Mouse (Mus musculus): Measurements from ENCODE around the gene Fam240a. TPM values are rescaled to one million over a fixed set of nuclear protein-coding genes. Genes with fewer than 3 reads are reported as not detected.
A peak's percentile ranks its signal among the peaks of the same experiment; 100 is the strongest.

Gene Fam240a
- polyA plus RNA-seq, 1 experiment from 2014 or later = not detected

- no peak overlapping the region for H3K4me3 ChIP-seq (ENCODE audit: low read depth, low read length)
- H3K4me1 ChIP-seq (replicated peaks; ENCODE audit: control insufficient read depth, insufficient read depth, low read length) = no peaks in the 10 kb centered on the region
- no peak overlapping the region for H3K27ac ChIP-seq (ENCODE audit: low read depth)
- no peaks in the 10 kb centered on the region for H3K9me3 ChIP-seq (ENCODE audit: control insufficient read depth, low read length)
- no peak overlapping the region for H3K4me2 ChIP-seq (ENCODE audit: low read length)
- DNase-seq (ENCODE audit: low spot score) = no peak
- no peak for ATAC-seq (replicated peaks; ENCODE audit: low FRiP score, low TSS enrichment, low read depth)
- H3K9ac ChIP-seq (ENCODE audit: low read length) = no peak overlapping the region
- H3K36me3 ChIP-seq (ENCODE audit: control insufficient read depth, insufficient read depth, low read length) = no peaks in the 10 kb centered on the region
- no peaks in the 10 kb centered on the region for H3K27me3 ChIP-seq (replicated peaks; ENCODE audit: control insufficient read depth, insufficient read depth, low read length)
- 68% methylated on average over 10 of the region's 10 CpGs for WGBS
Measured at GRCm38 (mm10) chr9:110893429-110893828, 23.2 kb downstream of the Fam240a start.

GRCm38 (mm10) chr9:110892552-110892951, 24.1 kb downstream of the Fam240a start:
- ATAC-seq (replicated peaks; ENCODE audit: low FRiP score, low TSS enrichment, low read depth) = no peak
- no peak for DNase-seq (ENCODE audit: low spot score)
- Histone ChIP-seq H3K4me3 (ENCODE audit: low read depth, low read length) (no peak overlapping the region), H3K36me3 (ENCODE audit: control insufficient read depth, insufficient read depth, low read length) (no peaks in the 10 kb centered on the region), H3K27ac (ENCODE audit: low read depth) (no peak overlapping the region), H3K4me1 (replicated peaks; ENCODE audit: control insufficient read depth, insufficient read depth, low read length) (no peaks in the 10 kb centered on the region), H3K9ac (ENCODE audit: low read length) (no peak overlapping the region), H3K9me3 (ENCODE audit: control insufficient read depth, low read length) (no peaks in the 10 kb centered on the region), H3K4me2 (ENCODE audit: low read length) (no peak overlapping the region), H3K27me3 (replicated peaks; ENCODE audit: control insufficient read depth, insufficient read depth, low read length) (no peaks in the 10 kb centered on the region)
- WGBS = 93% methylated on average over 3 of the region's 3 CpGs

DNA sequence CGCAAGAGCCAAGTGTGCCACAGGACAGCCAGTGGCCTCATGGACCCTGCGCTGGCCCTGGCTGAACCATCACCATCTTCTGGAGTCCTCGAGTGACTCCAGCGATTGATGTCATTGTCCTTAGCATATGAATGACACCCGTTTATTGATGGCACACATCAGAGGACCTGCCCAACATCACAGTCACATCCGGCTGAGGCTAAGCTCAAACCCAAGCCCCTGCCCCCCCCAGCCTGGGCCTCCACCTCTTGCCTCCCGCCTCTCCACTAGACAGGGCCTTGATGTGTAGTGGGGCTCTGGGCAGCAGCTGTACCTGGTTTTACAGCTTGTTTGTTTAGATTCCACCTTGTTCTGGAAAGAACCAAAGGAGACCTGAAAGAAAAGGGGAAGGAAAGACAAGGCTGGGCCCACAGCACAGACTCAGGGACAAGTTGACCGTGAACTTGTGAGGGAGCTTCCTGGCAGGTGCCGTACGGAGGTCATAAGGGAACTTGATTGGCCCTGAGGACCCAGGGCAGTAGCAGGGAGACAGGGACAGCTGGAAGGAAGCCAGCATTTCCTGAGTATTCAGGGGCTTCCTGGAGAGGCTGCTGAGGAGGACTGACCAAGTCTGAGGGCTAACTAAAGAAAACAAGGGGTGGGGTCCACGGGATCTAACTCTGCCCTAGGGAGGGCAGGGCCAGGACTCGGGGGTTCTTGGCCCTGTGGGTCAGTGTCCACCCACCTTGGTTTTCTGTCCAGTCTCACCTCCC, 25.4 kb downstream of the Fam240a start:
- WGBS = 71% methylated on average over 12 of the region's 12 CpGs
- Histone ChIP-seq H3K36me3 (ENCODE audit: control insufficient read depth, insufficient read depth, low read length) (no peaks in the 10 kb centered on the region), H3K9ac (ENCODE audit: low read length) (no peak overlapping the region), H3K27ac (ENCODE audit: low read depth) (no peak overlapping the region), H3K4me3 (ENCODE audit: low read depth, low read length) (no peak overlapping the region), H3K4me2 (ENCODE audit: low read length) (no peak overlapping the region), H3K9me3 (ENCODE audit: control insufficient read depth, low read length) (no peaks in the 10 kb centered on the region), H3K27me3 (replicated peaks; ENCODE audit: control insufficient read depth, insufficient read depth, low read length) (no peaks in the 10 kb centered on the region), H3K4me1 (replicated peaks; ENCODE audit: control insufficient read depth, insufficient read depth, low read length) (no peaks in the 10 kb centered on the region)
- DNase-seq (ENCODE audit: low spot score) (no peak), ATAC-seq (replicated peaks; ENCODE audit: low FRiP score, low TSS enrichment, low read depth) (no peak)

GRCm38 (mm10) chr9:110890026-110890783, 26.5 kb downstream of the Fam240a start:
- H3K27ac ChIP-seq (ENCODE audit: low read depth) = no peak overlapping the region
- no peak overlapping the region for H3K9ac ChIP-seq (ENCODE audit: low read length)
- no peak overlapping the region for H3K4me3 ChIP-seq (ENCODE audit: low read depth, low read length)
- H3K36me3 ChIP-seq (ENCODE audit: control insufficient read depth, insufficient read depth, low read length) = no peaks in the 10 kb centered on the region
- WGBS = 10% methylated on average over 21 of the region's 21 CpGs
- H3K9me3 ChIP-seq (ENCODE audit: control insufficient read depth, low read length) = no peaks in the 10 kb centered on the region
- ATAC-seq (replicated peaks; ENCODE audit: low FRiP score, low TSS enrichment, low read depth) (peak; percentile 63), DNase-seq (ENCODE audit: low spot score) (peak; percentile 77)
- H3K4me2 ChIP-seq (ENCODE audit: low read length) = no peak overlapping the region
- no peaks in the 10 kb centered on the region for H3K27me3 ChIP-seq (replicated peaks; ENCODE audit: control insufficient read depth, insufficient read depth, low read length)
- no peaks in the 10 kb centered on the region for H3K4me1 ChIP-seq (replicated peaks; ENCODE audit: control insufficient read depth, insufficient read depth, low read length)

- no peak for DNase-seq (ENCODE audit: low spot score)
Measured at GRCm38 (mm10) chr9:110888935-110889334, 27.7 kb downstream of the Fam240a start.

DNA sequence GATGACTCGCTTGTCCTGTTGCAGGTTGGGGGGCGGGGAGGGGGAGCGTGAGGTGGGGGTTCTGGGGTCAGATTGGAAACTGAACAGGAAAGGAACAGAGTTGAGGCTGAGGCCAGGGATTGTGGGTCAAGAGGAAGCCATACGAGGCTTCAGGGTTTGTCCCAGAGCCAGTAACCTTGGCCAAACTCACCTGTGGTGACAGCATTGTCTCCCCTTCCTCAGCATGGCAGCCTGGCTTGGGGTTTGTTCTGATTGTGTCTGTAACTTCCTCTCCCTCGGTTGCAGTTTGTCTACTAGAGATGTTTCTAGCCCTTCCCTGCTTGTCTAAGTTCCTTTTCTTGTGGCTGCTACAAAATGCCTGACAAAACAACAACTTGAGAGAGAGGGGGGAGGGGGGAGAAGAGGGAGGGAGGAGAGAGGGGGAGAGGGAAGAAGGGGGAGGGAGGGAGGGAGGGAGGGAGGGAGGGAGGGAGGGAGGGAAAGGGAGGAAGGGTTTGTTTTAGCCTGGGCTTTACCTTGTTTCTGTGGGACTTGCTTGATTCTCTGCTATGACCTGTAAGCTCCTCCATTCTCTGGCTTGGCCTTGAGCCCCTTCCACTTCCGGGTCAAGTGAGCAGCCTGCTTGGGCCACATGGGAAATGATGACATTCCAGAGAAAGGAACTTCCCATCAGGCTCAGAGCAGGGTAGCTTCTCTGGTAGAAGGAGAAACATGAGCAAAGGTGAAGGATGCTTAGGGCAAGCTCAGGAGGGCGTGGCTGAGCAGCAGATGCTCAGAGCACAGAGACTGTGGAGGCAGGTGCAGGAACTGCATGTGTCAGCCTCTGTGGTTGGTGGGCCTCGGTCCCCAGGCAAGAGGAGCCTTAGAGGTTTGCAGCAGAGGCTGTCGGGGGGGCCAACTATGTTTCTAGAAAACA, 29.0 kb downstream of the Fam240a start:
- H3K4me2 ChIP-seq (ENCODE audit: low read length) = no peak overlapping the region
- no peaks in the 10 kb centered on the region for H3K4me1 ChIP-seq (replicated peaks; ENCODE audit: control insufficient read depth, insufficient read depth, low read length)
- H3K27me3 ChIP-seq (replicated peaks; ENCODE audit: control insufficient read depth, insufficient read depth, low read length) = no peaks in the 10 kb centered on the region
- no peaks in the 10 kb centered on the region for H3K9me3 ChIP-seq (ENCODE audit: control insufficient read depth, low read length)
- no peak for DNase-seq (ENCODE audit: low spot score)
- 64% methylated on average over 9 of the region's 9 CpGs for WGBS
- no peaks in the 10 kb centered on the region for H3K36me3 ChIP-seq (ENCODE audit: control insufficient read depth, insufficient read depth, low read length)
- no peak overlapping the region for H3K27ac ChIP-seq (ENCODE audit: low read depth)
- no peak for ATAC-seq (replicated peaks; ENCODE audit: low FRiP score, low TSS enrichment, low read depth)
- H3K4me3 ChIP-seq (ENCODE audit: low read depth, low read length) = no peak overlapping the region
- H3K9ac ChIP-seq (ENCODE audit: low read length) = no peak overlapping the region

More at GRCm38 (mm10) chr9:110888935-110889334, 27.7 kb downstream of the Fam240a start:
- Histone ChIP-seq H3K4me2 (ENCODE audit: low read length) (no peak overlapping the region), H3K27me3 (replicated peaks; ENCODE audit: control insufficient read depth, insufficient read depth, low read length) (no peaks in the 10 kb centered on the region), H3K27ac (ENCODE audit: low read depth) (no peak overlapping the region), H3K36me3 (ENCODE audit: control insufficient read depth, insufficient read depth, low read length) (no peaks in the 10 kb centered on the region), H3K9ac (ENCODE audit: low read length) (no peak overlapping the region), H3K4me1 (replicated peaks; ENCODE audit: control insufficient read depth, insufficient read depth, low read length) (no peaks in the 10 kb centered on the region), H3K4me3 (ENCODE audit: low read depth, low read length) (no peak overlapping the region), H3K9me3 (ENCODE audit: control insufficient read depth, low read length) (no peaks in the 10 kb centered on the region)
- ATAC-seq (replicated peaks; ENCODE audit: low FRiP score, low TSS enrichment, low read depth) = no peak
- WGBS = 88% methylated on average over 14 of the region's 14 CpGs

- H3K4me1 ChIP-seq (replicated peaks; ENCODE audit: control insufficient read depth, insufficient read depth, low read length) = no peaks in the 10 kb centered on the region
- 65% methylated on average over 7 of the region's 7 CpGs for WGBS
- ATAC-seq (replicated peaks; ENCODE audit: low FRiP score, low TSS enrichment, low read depth) (no peak), DNase-seq (ENCODE audit: low spot score) (no peak)
- H3K27me3 ChIP-seq (replicated peaks; ENCODE audit: control insufficient read depth, insufficient read depth, low read length) = peaks cover 16% of the 10 kb centered on the region
- no peak overlapping the region for H3K9ac ChIP-seq (ENCODE audit: low read length)
- H3K36me3 ChIP-seq (ENCODE audit: control insufficient read depth, insufficient read depth, low read length) = no peaks in the 10 kb centered on the region
- no peak overlapping the region for H3K4me2 ChIP-seq (ENCODE audit: low read length)
- H3K9me3 ChIP-seq (ENCODE audit: control insufficient read depth, low read length) = no peaks in the 10 kb centered on the region
- H3K27ac ChIP-seq (ENCODE audit: low read depth) = no peak overlapping the region
- no peak overlapping the region for H3K4me3 ChIP-seq (ENCODE audit: low read depth, low read length)
Measured at GRCm38 (mm10) chr9:110881953-110882352, 34.7 kb downstream of the Fam240a start.

DNA sequence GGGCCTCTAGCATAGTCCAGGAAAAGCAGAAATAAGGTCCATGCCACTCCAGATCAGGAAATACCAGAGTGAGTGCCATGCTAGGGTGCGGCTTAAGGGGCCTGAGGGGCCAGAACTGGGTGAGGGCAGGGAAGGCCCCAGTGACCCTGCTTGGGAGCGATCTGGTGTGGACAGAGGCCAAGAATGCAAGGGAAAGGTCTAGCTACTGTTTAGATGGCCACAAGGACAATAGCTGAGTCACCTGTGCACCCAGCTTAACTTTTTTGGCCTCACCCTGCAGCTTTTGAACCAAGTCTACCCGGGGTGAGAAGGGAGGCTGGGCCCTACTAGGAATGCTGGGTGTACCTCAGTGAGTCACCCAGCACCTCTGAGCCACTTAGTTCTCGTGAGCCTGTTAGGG, 35.9 kb downstream of the Fam240a start:
- no peaks in the 10 kb centered on the region for H3K4me1 ChIP-seq (replicated peaks; ENCODE audit: control insufficient read depth, insufficient read depth, low read length)
- WGBS = 58% methylated on average over 4 of the region's 4 CpGs
- H3K27ac ChIP-seq (ENCODE audit: low read depth) = no peak overlapping the region
- peak overlapping the region; percentile 52; the same call in 1 of the 2 replicates for H3K9ac ChIP-seq (ENCODE audit: low read length)
- H3K9me3 ChIP-seq (ENCODE audit: control insufficient read depth, low read length) = no peaks in the 10 kb centered on the region
- ATAC-seq (replicated peaks; ENCODE audit: low FRiP score, low TSS enrichment, low read depth) (peak; percentile 6), DNase-seq (ENCODE audit: low spot score) (no peak)
- H3K36me3 ChIP-seq (ENCODE audit: control insufficient read depth, insufficient read depth, low read length) = no peaks in the 10 kb centered on the region
- H3K4me3 ChIP-seq (ENCODE audit: low read depth, low read length) = peak overlapping the region; percentile 55
- peaks cover 16% of the 10 kb centered on the region for H3K27me3 ChIP-seq (replicated peaks; ENCODE audit: control insufficient read depth, insufficient read depth, low read length)
- peak overlapping the region; percentile 83 for H3K4me2 ChIP-seq (ENCODE audit: low read length)

Data from intestine, embryonic 14.5 days (tissue).